Mouse (Mus musculus): Measurements from ENCODE around the gene Hist2h2aa1.

DNA sequence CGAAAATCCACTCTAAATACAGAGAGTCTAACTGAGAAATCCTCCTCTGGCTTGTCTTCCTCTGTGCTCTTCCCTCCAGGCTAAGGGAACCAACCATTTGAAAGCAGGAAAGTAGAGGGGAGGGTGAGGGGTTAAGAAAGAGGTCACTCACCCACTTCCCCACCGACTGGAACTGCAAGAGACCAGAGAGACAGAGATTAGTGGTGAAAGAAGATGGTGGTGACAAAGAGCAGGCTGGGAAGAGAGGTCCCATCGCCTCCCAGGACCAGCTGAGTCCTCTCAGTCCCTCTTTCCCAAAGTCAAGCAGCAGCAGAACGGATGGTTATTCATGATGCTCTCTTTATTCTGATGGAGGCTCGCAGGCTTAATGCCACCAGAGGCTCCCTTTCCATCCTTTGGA lies 48.1 kb downstream of the Hist2h2aa1 start:
- TF ChIP-seq CTCF (IDR thresholded peaks at IDR 0.05; ENCODE audit: insufficient read depth, low read depth, low read length): no peak
- TF ChIP-seq POLR2A (IDR thresholded peaks at IDR 0.05; ENCODE audit: insufficient read depth, low read depth, low read length): no peak
